Mouse (Mus musculus) stomach, embryonic 16.5 days (tissue): Measurements from ENCODE around the gene Srp9. TPM values are rescaled to one million over a fixed set of nuclear protein-coding genes. Genes with fewer than 3 reads are reported as not detected.

ENCODE experiments used
- ATAC-seq: fragments of 200-750 bp; cut with Nextera tagmentation; 2 replicates; pipeline ENCODE4 v1.8.0; 2017; ENCODE audit warnings: moderate number of reproducible peaks, moderate TSS enrichment; ENCODE audit not compliant: insufficient read depth, low FRiP score
- H3K27ac ChIP-seq: fragments of 300-500 bp; sonication (generic); 2 replicates; pipeline ENCODE4 v1.5.1; 2014; ENCODE audit warnings: low read length
- H3K27me3 ChIP-seq: fragments of 300-500 bp; sonication (generic); 2 replicates; pipeline ENCODE4 v1.6.1; 2014; ENCODE audit warnings: low read length, control low read depth, mixed read lengths; ENCODE audit not compliant: control insufficient read depth, insufficient read depth
- H3K36me3 ChIP-seq: fragments of 300-500 bp; sonication (generic); 2 replicates; pipeline ENCODE4 v1.6.1; 2014; ENCODE audit warnings: low read length; ENCODE audit not compliant: control insufficient read depth, insufficient read depth
- H3K4me1 ChIP-seq: fragments of 300-500 bp; sonication (generic); 2 replicates; pipeline ENCODE4 v1.6.1; 2014; ENCODE audit warnings: low read length, control low read depth, mixed read lengths; ENCODE audit not compliant: control insufficient read depth, insufficient read depth
- H3K4me2 ChIP-seq: fragments of 300-500 bp; sonication (generic); 2 replicates; pipeline ENCODE4 v1.6.1; 2014; ENCODE audit warnings: low read depth, low read length, mixed read lengths
- H3K4me3 ChIP-seq: fragments of 300-500 bp; sonication (generic); replicated peaks from 2 replicates; pipeline ENCODE4 v1.5.1; 2014; ENCODE audit warnings: mild to moderate bottlenecking, low read length
- H3K9ac ChIP-seq: fragments of 300-500 bp; sonication (generic); 2 replicates; pipeline ENCODE4 v1.6.1; 2014; ENCODE audit warnings: low read length
- H3K9me3 ChIP-seq: fragments of 300-500 bp; sonication (generic); replicated peaks from 2 replicates; pipeline ENCODE4 v1.6.1; 2016; ENCODE audit warnings: low read length, control low read depth; ENCODE audit not compliant: control insufficient read depth
- WGBS: fragments of 180-500 bp; shearing (Covaris S2); extraction: QIAGEN DNeasy Blood & Tissue Kit; methylation state at CpG from one replicate; pipeline ENCODE4 v1.1.7; 2014; 5-methylcytosine and 5-hydroxymethylcytosine counted together
- polyA plus RNA-seq: library from polyadenylated mRNA; unstranded; fragments of >200 nt; fragmentation: Nextera tagmentation; extraction: Ambion mirVana; gene quantifications from 2 replicates; pipeline ENCODE4 v1.2.1, GENCODE M21; 2015

Gene Srp9
- polyA plus RNA-seq, 1 experiment from 2014 or later: 160 TPM

- WGBS: 37% methylated on average over 2 of the region's 2 CpGs
- no peak for ATAC-seq
These were observed 6.3 kb downstream of the Srp9 start for GRCm38 (mm10) chr1:182130830-182131229.

GRCm38 (mm10) chr1:182137204-182138125 is 12.9 kb downstream of the Srp9 start:
- no peak overlapping the region for H3K27ac ChIP-seq
- no peaks in the 10 kb centered on the region for H3K27me3 ChIP-seq
- WGBS: 47% methylated on average over 28 of the region's 28 CpGs
- 0 out of 2 replicates have a peak, but pooled peaks cover under 1% of the 10 kb centered on the region for H3K36me3 ChIP-seq
- H3K9ac ChIP-seq: 0 out of 2 replicates have a peak overlapping the region, but pooled peaks have one; percentile 47
- no peak overlapping the region for H3K4me2 ChIP-seq
- H3K9me3 ChIP-seq: no peaks in the 10 kb centered on the region
- H3K4me3 ChIP-seq: no peak overlapping the region
- ATAC-seq: no peak
- peaks cover 5% of the 10 kb centered on the region; the same call in 1 of the 2 replicates for H3K4me1 ChIP-seq

More at GRCm38 (mm10) chr1:182130830-182131229, 6.3 kb downstream of the Srp9 start:
- Histone ChIP-seq H3K36me3 (peaks cover 13% of the 10 kb centered on the region; the same call in 1 of the 2 replicates), H3K4me3 (no peak overlapping the region), H3K27me3 (no peaks in the 10 kb centered on the region), H3K4me1 (peaks cover 9% of the 10 kb centered on the region), H3K27ac (no peak overlapping the region), H3K9me3 (no peaks in the 10 kb centered on the region), H3K9ac (no peak overlapping the region), H3K4me2 (no peak overlapping the region)

- WGBS: 70% methylated on average over 8 of the region's 8 CpGs
- Histone ChIP-seq H3K9ac (no peak overlapping the region), H3K4me2 (no peak overlapping the region), H3K4me1 (peaks cover 5% of the 10 kb centered on the region; the same call in 1 of the 2 replicates), H3K36me3 (no peaks in the 10 kb centered on the region), H3K9me3 (no peaks in the 10 kb centered on the region), H3K4me3 (no peak overlapping the region), H3K27me3 (no peaks in the 10 kb centered on the region), H3K27ac (no peak overlapping the region)
- no peak for ATAC-seq
These were observed 13.6 kb downstream of the Srp9 start for GRCm38 (mm10) chr1:182138172-182138571.

DNA sequence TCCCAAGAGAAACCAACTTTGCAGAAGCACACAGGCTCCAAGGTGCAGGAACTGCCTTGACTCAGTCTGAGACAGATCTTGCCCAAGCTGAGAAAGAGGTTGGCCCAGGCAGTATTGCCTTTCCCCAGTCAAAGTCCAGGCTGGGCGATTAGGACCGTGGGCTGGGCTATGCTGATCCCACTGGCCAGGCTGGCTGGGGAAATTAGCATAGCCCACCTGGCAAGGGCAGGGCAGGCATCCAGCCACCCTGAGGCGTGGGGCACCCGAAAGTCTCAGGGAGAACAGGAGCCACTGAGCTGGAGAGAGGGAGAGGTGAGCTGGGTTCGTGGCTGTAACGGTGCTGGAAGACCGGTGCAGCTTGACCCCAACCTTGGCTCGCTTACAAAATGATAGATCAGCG is 15.4 kb downstream of the Srp9 start:
- Histone ChIP-seq H3K9me3 (no peaks in the 10 kb centered on the region), H3K27ac (no peak overlapping the region), H3K9ac (peak overlapping the region; percentile 16; the same call in 1 of the 2 replicates), H3K27me3 (no peaks in the 10 kb centered on the region), H3K4me3 (no peak overlapping the region), H3K4me1 (peaks cover 5% of the 10 kb centered on the region; the same call in 1 of the 2 replicates), H3K36me3 (no peaks in the 10 kb centered on the region), H3K4me2 (0 out of 2 replicates have a peak overlapping the region, but pooled peaks have one; percentile 30)
- peak; percentile 52; the same call in 1 of the 2 replicates for ATAC-seq
- 26% methylated on average over 9 of the region's 9 CpGs for WGBS

GRCm38 (mm10) chr1:182140370-182140769 is 15.8 kb downstream of the Srp9 start:
- H3K27ac ChIP-seq: no peak overlapping the region
- no peaks in the 10 kb centered on the region for H3K9me3 ChIP-seq
- H3K9ac ChIP-seq: 0 out of 2 replicates have a peak overlapping the region, but pooled peaks have one; percentile 16
- no peak overlapping the region for H3K4me3 ChIP-seq
- no peaks in the 10 kb centered on the region for H3K27me3 ChIP-seq
- H3K4me2 ChIP-seq: 0 out of 2 replicates have a peak overlapping the region, but pooled peaks have one; percentile 30
- H3K36me3 ChIP-seq: no peaks in the 10 kb centered on the region
- H3K4me1 ChIP-seq: peaks cover 5% of the 10 kb centered on the region; the same call in 1 of the 2 replicates
- 2% methylated on average over 6 of the region's 6 CpGs for WGBS
- ATAC-seq: peak; percentile 70

DNA sequence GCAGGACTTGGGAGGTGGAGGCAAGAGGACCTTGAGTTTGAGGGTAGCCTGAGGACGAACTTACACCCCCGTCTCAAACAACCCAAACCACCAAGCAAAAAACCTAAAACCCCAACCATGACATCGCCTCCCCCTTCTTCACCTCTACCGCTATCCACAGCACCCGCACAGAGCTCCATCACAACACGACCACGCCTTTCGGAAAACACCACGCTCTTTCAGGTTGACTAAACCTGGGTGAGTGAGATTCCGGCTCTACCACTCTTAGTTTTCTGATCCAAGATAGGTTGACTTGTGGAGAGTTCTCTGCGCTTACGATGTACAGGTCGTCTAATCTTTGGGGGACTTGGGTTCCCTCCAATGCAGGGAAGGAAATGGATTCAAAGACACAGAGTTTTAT is 18.2 kb downstream of the Srp9 start:
- H3K36me3 ChIP-seq: no peaks in the 10 kb centered on the region
- no peak overlapping the region for H3K4me3 ChIP-seq
- 93% methylated on average over 13 of the region's 13 CpGs for WGBS
- no peak overlapping the region for H3K27ac ChIP-seq
- no peak overlapping the region for H3K4me2 ChIP-seq
- no peak overlapping the region for H3K9ac ChIP-seq
- peaks cover 5% of the 10 kb centered on the region; the same call in 1 of the 2 replicates for H3K4me1 ChIP-seq
- no peaks in the 10 kb centered on the region for H3K9me3 ChIP-seq
- no peaks in the 10 kb centered on the region for H3K27me3 ChIP-seq
- no peak for ATAC-seq

- ATAC-seq: no peak
These were observed 18.8 kb downstream of the Srp9 start for GRCm38 (mm10) chr1:182143288-182143687.

GRCm38 (mm10) chr1:182145546-182145945 is 21.0 kb downstream of the Srp9 start:
- 56% methylated on average over 5 of the region's 5 CpGs for WGBS
- H3K4me2 ChIP-seq: no peak overlapping the region
- ATAC-seq: no peak
- no peak overlapping the region for H3K27ac ChIP-seq
- no peaks in the 10 kb centered on the region for H3K9me3 ChIP-seq
- no peaks in the 10 kb centered on the region for H3K27me3 ChIP-seq
- no peaks in the 10 kb centered on the region for H3K36me3 ChIP-seq
- no peak overlapping the region for H3K9ac ChIP-seq
- H3K4me1 ChIP-seq: no peaks in the 10 kb centered on the region
- no peak overlapping the region for H3K4me3 ChIP-seq

More at GRCm38 (mm10) chr1:182143288-182143687, 18.8 kb downstream of the Srp9 start:
- H3K4me3 ChIP-seq: no peak overlapping the region
- WGBS: 76% methylated on average over 8 of the region's 8 CpGs
- peaks cover 5% of the 10 kb centered on the region; the same call in 1 of the 2 replicates for H3K4me1 ChIP-seq
- no peaks in the 10 kb centered on the region for H3K9me3 ChIP-seq
- no peak overlapping the region for H3K27ac ChIP-seq
- no peak overlapping the region for H3K4me2 ChIP-seq
- H3K27me3 ChIP-seq: no peaks in the 10 kb centered on the region
- no peaks in the 10 kb centered on the region for H3K36me3 ChIP-seq
- no peak overlapping the region for H3K9ac ChIP-seq
